In genomic region chr11:52678259-52678658, GRCm38 (mm10) we compare ENCODE assay signal across 20 mouse cellular contexts.
DNase-seq lines count a peak whose midpoint lies in the region; ATAC-seq and TF ChIP-seq lines count a peak whose summit lies in the region.
"Had no signal": no experiment of that assay in that cellular context is flagged by ENCODE, and none has a peak within 500 bp of the region (broad histone marks: within the 10 kb centered on the region; RNA-seq: fewer than 3 reads in every experiment).

No protein-coding gene starts in this region.

- no peak overlapping the region for H3K4me2 ChIP-seq in forebrain, postnatal 0 days (ENCODE audit: low read depth)
- no peak overlapping the region for H3K4me2 ChIP-seq in forebrain, embryonic 16.5 days (ENCODE audit: low read length)

- no peak overlapping the region for H3K27ac ChIP-seq in forebrain, postnatal 0 days (ENCODE audit: low read depth, low read length)
- H3K27ac ChIP-seq in forebrain, embryonic 16.5 days (ENCODE audit: low read length): no peak overlapping the region

- 0 out of 2 replicates have a peak, but pooled peaks cover 3% of the 10 kb centered on the region for H3K9me3 ChIP-seq in forebrain, postnatal 0 days (ENCODE audit: low read length)
- H3K9me3 ChIP-seq in forebrain, embryonic 16.5 days (ENCODE audit: control insufficient read depth, low read length): no peaks in the 10 kb centered on the region
- H3K9me3 ChIP-seq: G1E had no signal

- ATAC-seq in forebrain, postnatal 0 days: peak; percentile 59
- ATAC-seq in forebrain, embryonic 16.5 days: no peak
- ATAC-seq in frontal cortex, adult (ENCODE audit: low TSS enrichment): peak; percentile 73; the same call in 1 of the 2 replicates
- ATAC-seq: activated CD4-positive, CD25-positive, alpha-beta regulatory T cell, adult 4 months; CD4-positive, CD25-positive, alpha-beta regulatory T cell, adult 4 months; Patski had no signal

- TF ChIP-seq CTCF in forebrain, postnatal 0 days (IDR thresholded peaks at IDR 0.05; ENCODE audit: low read depth): no peak

- no peaks in the 10 kb centered on the region for H3K36me3 ChIP-seq in forebrain, postnatal 0 days (ENCODE audit: insufficient read depth)
- no peaks in the 10 kb centered on the region for H3K36me3 ChIP-seq in forebrain, embryonic 16.5 days (ENCODE audit: control insufficient read depth, insufficient read depth)
- H3K36me3 ChIP-seq: G1E had no signal

- H3K4me1 ChIP-seq in forebrain, postnatal 0 days (ENCODE audit: insufficient read depth): 0 out of 2 replicates have a peak, but pooled peaks cover 3% of the 10 kb centered on the region
- H3K4me1 ChIP-seq in forebrain, embryonic 16.5 days (replicated peaks; ENCODE audit: control insufficient read depth, insufficient read depth, low read length): no peaks in the 10 kb centered on the region; the same call in 1 of the 2 replicates

- no peak for DNase-seq in forebrain, postnatal 0 days
- no peak for DNase-seq in frontal cortex, postnatal 14 days (ENCODE audit: low spot score in 2 of 2)
- peak; percentile 29 to 42 for DNase-seq in right cerebral cortex, postnatal 10 days (ENCODE audit: low spot score in 2 of 2)
- DNase-seq in right cerebral cortex, postnatal 36 days (ENCODE audit: low spot score in 2 of 2): no peak
- DNase-seq: adrenal gland, adult 2 months; adrenal gland, adult 8-10 months; adrenal gland, postnatal 10 days; adrenal gland, postnatal 14 days; adrenal gland, postnatal 25 days; adrenal gland, postnatal 36 days; B cell, adult 2 months; cerebellum, adult 11 months; cerebellum, adult 11-12 months; cerebellum, adult 18-20 months had no signal

- 53% methylated on average over 4 of the region's 4 CpGs for WGBS in forebrain, postnatal 0 days
- WGBS in forebrain, embryonic 16.5 days: 74% methylated on average over 4 of the region's 4 CpGs

- H3K27me3 ChIP-seq in forebrain, postnatal 0 days (ENCODE audit: insufficient read depth, low read length): no peaks in the 10 kb centered on the region
- H3K27me3 ChIP-seq in forebrain, embryonic 16.5 days (replicated peaks; ENCODE audit: control insufficient read depth, insufficient read depth, low read length): no peaks in the 10 kb centered on the region

- no peak overlapping the region for H3K4me3 ChIP-seq in forebrain, postnatal 0 days (ENCODE audit: low read depth, low read length)
- no peak overlapping the region for H3K4me3 ChIP-seq in forebrain, embryonic 16.5 days (replicated peaks; ENCODE audit: low read length)

- H3K9ac ChIP-seq in forebrain, postnatal 0 days: no peak overlapping the region
- no peak overlapping the region for H3K9ac ChIP-seq in forebrain, embryonic 16.5 days (replicated peaks; ENCODE audit: low read depth, low read length)

Comparison
In these comparisons a context has a peak if more than half of its experiments do, and no peak if none do; other contexts are left out.
1. DNase-seq: peak in right cerebral cortex, postnatal 10 days (2 of 2); none in forebrain, postnatal 0 days (single experiment), frontal cortex, postnatal 14 days (0 of 2) and right cerebral cortex, postnatal 36 days (0 of 2).